Mouse (Mus musculus): ENCODE results near the gene Cant1. TPM values are rescaled to one million over a fixed set of nuclear protein-coding genes. Genes with fewer than 3 reads are reported as not detected.

Cant1 gene
- polyA plus RNA-seq, 1 experiment, result 28.2 TPM

- TF ChIP-seq POLR2A (IDR thresholded peaks at IDR 0.05; ENCODE audit: low read depth, low read length) (no peak), CTCF (IDR thresholded peaks at IDR 0.05; ENCODE audit: borderline replicate concordance, insufficient read depth, low read length) (no peak)
- Histone ChIP-seq H3K4me3 (ENCODE audit: insufficient read depth, low read length) (no peak overlapping the region), H3K27ac (ENCODE audit: insufficient read depth, low read length) (no peak overlapping the region), H3K4me1 (ENCODE audit: control insufficient read depth, insufficient read depth, low read length) (no peaks in the 10 kb centered on the region)
These were observed 8.4 kb downstream of the Cant1 start for GRCm38 (mm10) chr11:118410479-118410878.

- TF ChIP-seq POLR2A (IDR thresholded peaks at IDR 0.05; ENCODE audit: low read depth, low read length) (no peak), CTCF (IDR thresholded peaks at IDR 0.05; ENCODE audit: borderline replicate concordance, insufficient read depth, low read length) (no peak)
- Histone ChIP-seq H3K27ac (ENCODE audit: insufficient read depth, low read length) (no peak overlapping the region), H3K4me3 (ENCODE audit: insufficient read depth, low read length) (no peak overlapping the region), H3K4me1 (ENCODE audit: control insufficient read depth, insufficient read depth, low read length) (no peaks in the 10 kb centered on the region)
These were observed 8.8 kb downstream of the Cant1 start for GRCm38 (mm10) chr11:118410073-118410444.

GRCm38 (mm10) chr11:118409106-118410072 lies 9.5 kb downstream of the Cant1 start:
- TF ChIP-seq POLR2A (IDR thresholded peaks at IDR 0.05; ENCODE audit: low read depth, low read length), result no peak
- no peak for TF ChIP-seq CTCF (IDR thresholded peaks at IDR 0.05; ENCODE audit: borderline replicate concordance, insufficient read depth, low read length)

GRCm38 (mm10) chr11:118408051-118408740 lies 10.7 kb downstream of the Cant1 start:
- Histone ChIP-seq H3K4me1 (ENCODE audit: control insufficient read depth, insufficient read depth, low read length) (no peaks in the 10 kb centered on the region), H3K27ac (ENCODE audit: insufficient read depth, low read length) (no peak overlapping the region)
- no peak for TF ChIP-seq POLR2A (IDR thresholded peaks at IDR 0.05; ENCODE audit: low read depth, low read length)
- no peak for TF ChIP-seq CTCF (IDR thresholded peaks at IDR 0.05; ENCODE audit: borderline replicate concordance, insufficient read depth, low read length)

More at GRCm38 (mm10) chr11:118409106-118410072, 9.5 kb downstream of the Cant1 start:
- H3K4me3 ChIP-seq (ENCODE audit: insufficient read depth, low read length), result no peak overlapping the region
- no peaks in the 10 kb centered on the region for H3K4me1 ChIP-seq (ENCODE audit: control insufficient read depth, insufficient read depth, low read length)
- no peak overlapping the region for H3K27ac ChIP-seq (ENCODE audit: insufficient read depth, low read length)

GRCm38 (mm10) chr11:118407318-118407910 lies 11.5 kb downstream of the Cant1 start:
- H3K4me3 ChIP-seq (ENCODE audit: insufficient read depth, low read length), result no peak overlapping the region
- H3K4me1 ChIP-seq (ENCODE audit: control insufficient read depth, insufficient read depth, low read length), result no peaks in the 10 kb centered on the region
- TF ChIP-seq POLR2A (IDR thresholded peaks at IDR 0.05; ENCODE audit: low read depth, low read length) (no peak), CTCF (IDR thresholded peaks at IDR 0.05; ENCODE audit: borderline replicate concordance, insufficient read depth, low read length) (no peak)
- H3K27ac ChIP-seq (ENCODE audit: insufficient read depth, low read length), result no peak overlapping the region

More at GRCm38 (mm10) chr11:118408051-118408740, 10.7 kb downstream of the Cant1 start:
- H3K4me3 ChIP-seq (ENCODE audit: insufficient read depth, low read length), result no peak overlapping the region

- no peak overlapping the region for H3K27ac ChIP-seq (ENCODE audit: insufficient read depth, low read length)
- TF ChIP-seq POLR2A (IDR thresholded peaks at IDR 0.05; ENCODE audit: low read depth, low read length) (no peak), CTCF (IDR thresholded peaks at IDR 0.05; ENCODE audit: borderline replicate concordance, insufficient read depth, low read length) (no peak)
- H3K4me3 ChIP-seq (ENCODE audit: insufficient read depth, low read length), result no peak overlapping the region
- no peaks in the 10 kb centered on the region for H3K4me1 ChIP-seq (ENCODE audit: control insufficient read depth, insufficient read depth, low read length)
These were observed 12.4 kb downstream of the Cant1 start for GRCm38 (mm10) chr11:118406521-118406920.

GRCm38 (mm10) chr11:118405311-118405710 lies 13.6 kb downstream of the Cant1 start:
- Histone ChIP-seq H3K4me3 (ENCODE audit: insufficient read depth, low read length) (no peak overlapping the region), H3K4me1 (ENCODE audit: control insufficient read depth, insufficient read depth, low read length) (no peaks in the 10 kb centered on the region), H3K27ac (ENCODE audit: insufficient read depth, low read length) (no peak overlapping the region)
- TF ChIP-seq CTCF (IDR thresholded peaks at IDR 0.05; ENCODE audit: borderline replicate concordance, insufficient read depth, low read length), result no peak
- no peak for TF ChIP-seq POLR2A (IDR thresholded peaks at IDR 0.05; ENCODE audit: low read depth, low read length)

- no peak overlapping the region for H3K4me3 ChIP-seq (ENCODE audit: insufficient read depth, low read length)
- no peaks in the 10 kb centered on the region for H3K4me1 ChIP-seq (ENCODE audit: control insufficient read depth, insufficient read depth, low read length)
- no peak overlapping the region for H3K27ac ChIP-seq (ENCODE audit: insufficient read depth, low read length)
- TF ChIP-seq POLR2A (IDR thresholded peaks at IDR 0.05; ENCODE audit: low read depth, low read length), result no peak
- no peak for TF ChIP-seq CTCF (IDR thresholded peaks at IDR 0.05; ENCODE audit: borderline replicate concordance, insufficient read depth, low read length)
These were observed 14.7 kb downstream of the Cant1 start for GRCm38 (mm10) chr11:118403951-118404899.

- H3K27ac ChIP-seq (ENCODE audit: insufficient read depth, low read length), result no peak overlapping the region
These were observed 15.7 kb downstream of the Cant1 start for GRCm38 (mm10) chr11:118403183-118403582.

More at GRCm38 (mm10) chr11:118403183-118403582, 15.7 kb downstream of the Cant1 start:
- no peak overlapping the region for H3K4me3 ChIP-seq (ENCODE audit: insufficient read depth, low read length)
- no peaks in the 10 kb centered on the region for H3K4me1 ChIP-seq (ENCODE audit: control insufficient read depth, insufficient read depth, low read length)
- TF ChIP-seq CTCF (IDR thresholded peaks at IDR 0.05; ENCODE audit: borderline replicate concordance, insufficient read depth, low read length), result no peak
- no peak for TF ChIP-seq POLR2A (IDR thresholded peaks at IDR 0.05; ENCODE audit: low read depth, low read length)

All from embryonic fibroblast, embryonic 13.5 days (primary cell).